Mouse (Mus musculus) midbrain, embryonic 13.5 days (tissue): ENCODE results near the gene P4ha3. TPM values are rescaled to one million over a fixed set of nuclear protein-coding genes. Genes with fewer than 3 reads are reported as not detected.
A peak's percentile ranks its signal among the peaks of the same experiment; 100 is the strongest.

Experiments
- ATAC-seq: fragments of 200-750 bp; cut with Nextera tagmentation; 2 replicates; pipeline ENCODE4 v1.8.0; 2017; ENCODE audit warnings: mild to moderate bottlenecking, moderate TSS enrichment, moderate library complexity
- H3K27ac ChIP-seq: fragments of 300-500 bp; sonication (generic); 2 replicates; pipeline ENCODE4 v1.5.1; 2015; ENCODE audit warnings: inconsistent platforms, mild to moderate bottlenecking, moderate library complexity
- H3K27me3 ChIP-seq: fragments of 300-500 bp; sonication (generic); 2 replicates; pipeline ENCODE4 v1.6.1; 2015; ENCODE audit warnings: mild to moderate bottlenecking, inconsistent platforms
- H3K36me3 ChIP-seq: fragments of 300-500 bp; sonication (generic); 2 replicates; pipeline ENCODE4 v1.6.1; 2015; ENCODE audit warnings: mild to moderate bottlenecking, inconsistent platforms
- H3K4me1 ChIP-seq: fragments of 300-500 bp; sonication (generic); replicated peaks from 2 replicates; pipeline ENCODE4 v1.6.1; 2015; ENCODE audit warnings: inconsistent platforms
- H3K4me2 ChIP-seq: fragments of 300-500 bp; sonication (generic); replicated peaks from 2 replicates; pipeline ENCODE4 v1.6.1; 2015; ENCODE audit warnings: moderate library complexity, mild to moderate bottlenecking, inconsistent platforms
- H3K4me3 ChIP-seq: fragments of 300-500 bp; sonication (generic); replicated peaks from 2 replicates; pipeline ENCODE4 v1.5.1; 2015; ENCODE audit warnings: mild to moderate bottlenecking, inconsistent platforms
- H3K9ac ChIP-seq: fragments of 300-500 bp; sonication (generic); replicated peaks from 2 replicates; pipeline ENCODE4 v1.6.1; 2015; ENCODE audit warnings: mild to moderate bottlenecking, inconsistent platforms
- H3K9me3 ChIP-seq: fragments of 300-500 bp; sonication (generic); 2 replicates; pipeline ENCODE4 v1.6.1; 2016; ENCODE audit warnings: mild to moderate bottlenecking, inconsistent platforms
- WGBS: fragments of 180-500 bp; shearing (Covaris S2); methylation state at CpG from one replicate; pipeline ENCODE4 v1.1.7; 2015; 5-methylcytosine and 5-hydroxymethylcytosine counted together
- polyA plus RNA-seq: library from polyadenylated mRNA; unstranded; fragments of >200 nt; fragmentation: Nextera tagmentation; extraction: Ambion mirVana; gene quantifications from 2 replicates; pipeline ENCODE4 v1.2.1, GENCODE M21; 2015

The P4ha3 gene
- polyA plus RNA-seq, 1 experiment from 2014 or later, result 5.5 TPM

DNA sequence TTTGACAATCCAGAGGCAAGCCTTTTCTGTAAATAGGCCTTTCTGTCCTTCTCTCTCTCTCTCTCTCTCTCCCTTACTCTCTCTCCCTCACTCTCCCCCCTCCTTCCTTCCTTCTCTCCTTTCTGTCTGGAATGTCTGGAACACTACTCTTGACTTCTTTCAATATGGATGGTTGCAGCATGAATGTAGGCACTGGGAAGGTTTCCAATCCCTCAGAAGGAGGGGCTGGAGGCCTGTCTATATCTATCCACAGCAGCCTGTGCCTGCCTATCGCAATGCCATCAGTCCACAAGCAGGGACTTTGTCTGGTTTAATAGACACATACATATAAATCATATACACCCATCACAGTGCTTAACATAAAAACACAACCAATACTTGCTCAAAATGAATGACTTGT is 23.9 kb downstream of the P4ha3 start:
- H3K9ac ChIP-seq, result no peak overlapping the region
- H3K4me1 ChIP-seq, result peaks cover 41% of the 10 kb centered on the region
- WGBS, result 38% methylated on average over 1 of the region's 1 CpGs
- peak overlapping the region; percentile 87 for H3K27ac ChIP-seq
- no peaks in the 10 kb centered on the region for H3K36me3 ChIP-seq
- ATAC-seq, result no peak
- H3K9me3 ChIP-seq, result no peaks in the 10 kb centered on the region
- no peak overlapping the region for H3K4me3 ChIP-seq
- no peaks in the 10 kb centered on the region for H3K27me3 ChIP-seq
- H3K4me2 ChIP-seq, result no peak overlapping the region

DNA sequence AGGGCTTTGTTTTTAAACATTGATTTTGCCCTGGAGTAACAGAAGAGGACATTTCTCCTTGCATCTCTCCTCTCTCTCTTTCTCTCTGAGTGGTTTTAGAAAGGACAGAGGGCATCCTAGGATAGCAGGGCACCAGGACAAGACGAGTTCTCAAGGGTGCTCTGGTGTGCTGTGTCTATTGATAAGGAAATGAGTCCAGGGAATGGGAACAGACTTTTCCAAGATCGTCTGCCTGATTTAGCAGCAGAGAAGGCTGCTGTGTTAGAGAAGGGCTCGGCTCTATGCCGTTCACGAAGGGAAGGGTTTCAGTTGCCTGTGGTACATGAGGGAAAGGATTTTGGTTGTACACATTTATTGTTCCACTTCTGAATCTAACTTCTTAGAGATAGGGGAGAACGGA is 24.4 kb downstream of the P4ha3 start:
- H3K4me2 ChIP-seq, result no peak overlapping the region
- no peaks in the 10 kb centered on the region for H3K9me3 ChIP-seq
- no peaks in the 10 kb centered on the region for H3K36me3 ChIP-seq
- no peak overlapping the region for H3K4me3 ChIP-seq
- no peak overlapping the region for H3K9ac ChIP-seq
- WGBS, result 36% methylated on average over 6 of the region's 6 CpGs
- peak overlapping the region; percentile 87 for H3K27ac ChIP-seq
- H3K4me1 ChIP-seq, result peaks cover 41% of the 10 kb centered on the region
- no peaks in the 10 kb centered on the region for H3K27me3 ChIP-seq
- ATAC-seq, result no peak

DNA sequence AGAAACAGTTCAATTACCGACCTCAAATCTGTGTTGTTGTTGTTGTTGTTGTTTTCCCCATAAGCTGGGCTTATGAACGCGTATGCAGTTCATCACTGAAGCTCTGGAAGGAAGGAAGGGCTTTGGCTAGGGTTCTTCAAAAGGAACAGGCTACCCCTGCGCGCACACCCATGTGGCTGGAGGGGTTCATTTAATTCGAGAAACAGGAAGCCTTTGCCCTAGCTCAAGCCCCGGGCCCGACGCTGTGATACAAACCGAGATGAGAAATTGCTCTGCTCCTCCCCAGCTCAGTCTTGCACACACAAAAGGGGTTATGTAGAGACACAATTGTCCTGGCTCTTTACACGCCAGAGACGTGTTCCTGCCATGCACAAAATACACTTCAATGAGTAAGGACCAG is 25.0 kb downstream of the P4ha3 start:
- 84% methylated on average over 12 of the region's 12 CpGs for WGBS
- Histone ChIP-seq H3K9me3 (no peaks in the 10 kb centered on the region), H3K36me3 (no peaks in the 10 kb centered on the region), H3K4me1 (peaks cover 41% of the 10 kb centered on the region), H3K4me2 (no peak overlapping the region), H3K9ac (no peak overlapping the region), H3K27ac (peak overlapping the region; percentile 87), H3K4me3 (no peak overlapping the region), H3K27me3 (no peaks in the 10 kb centered on the region)
- ATAC-seq, result no peak

DNA sequence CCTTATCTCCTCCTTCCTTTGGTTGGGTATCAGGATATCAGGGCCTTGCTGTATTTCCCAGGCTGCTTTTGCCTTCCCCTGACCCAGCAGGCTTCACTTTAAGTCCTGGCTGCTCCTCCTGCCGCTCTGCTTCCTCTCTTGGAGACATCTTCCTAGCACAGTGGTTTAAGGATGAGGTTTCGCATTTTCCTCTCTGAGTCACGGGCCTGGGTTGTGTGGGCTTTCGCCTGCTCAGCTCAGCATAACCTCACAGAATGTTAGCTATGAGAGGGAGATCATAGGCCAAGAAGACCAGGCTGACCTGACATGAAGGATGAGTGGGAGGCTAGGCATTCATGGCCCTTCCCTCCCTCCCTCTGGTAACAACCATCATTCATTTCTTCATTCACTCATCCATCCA is 27.4 kb downstream of the P4ha3 start:
- no peak overlapping the region for H3K4me2 ChIP-seq
- H3K27me3 ChIP-seq, result no peaks in the 10 kb centered on the region
- H3K4me1 ChIP-seq, result peaks cover 35% of the 10 kb centered on the region
- peaks cover 2% of the 10 kb centered on the region; the same call in 1 of the 2 replicates for H3K9me3 ChIP-seq
- no peak overlapping the region for H3K9ac ChIP-seq
- no peak for ATAC-seq
- no peak overlapping the region for H3K4me3 ChIP-seq
- WGBS, result 96% methylated on average over 4 of the region's 4 CpGs
- H3K36me3 ChIP-seq, result no peaks in the 10 kb centered on the region
- no peak overlapping the region for H3K27ac ChIP-seq

DNA sequence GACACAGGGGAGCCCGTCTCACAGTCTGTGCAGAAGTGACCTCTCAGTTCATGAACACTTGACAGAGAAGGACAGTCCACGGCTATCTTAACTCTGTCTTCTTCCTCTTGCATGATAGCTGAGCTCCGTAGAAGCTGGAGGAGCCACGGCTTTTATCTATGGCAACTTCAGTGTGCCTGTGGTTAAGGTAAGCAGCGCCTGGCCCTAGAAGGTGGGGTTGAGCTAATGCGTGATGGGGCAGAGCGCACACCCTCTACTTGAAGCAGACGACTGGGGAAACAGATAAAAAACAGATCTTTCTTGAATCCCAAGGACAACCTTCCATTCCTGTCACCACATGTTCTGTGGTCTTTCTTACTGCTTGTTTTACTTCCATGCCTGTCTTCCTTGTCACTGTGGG is 31.6 kb downstream of the P4ha3 start:
- Histone ChIP-seq H3K27me3 (no peaks in the 10 kb centered on the region), H3K36me3 (no peaks in the 10 kb centered on the region), H3K4me1 (no peaks in the 10 kb centered on the region), H3K4me3 (no peak overlapping the region), H3K4me2 (no peak overlapping the region), H3K9me3 (peaks cover 2% of the 10 kb centered on the region; the same call in 1 of the 2 replicates), H3K9ac (no peak overlapping the region), H3K27ac (no peak overlapping the region)
- no peak for ATAC-seq
- WGBS, result 91% methylated on average over 8 of the region's 8 CpGs

DNA sequence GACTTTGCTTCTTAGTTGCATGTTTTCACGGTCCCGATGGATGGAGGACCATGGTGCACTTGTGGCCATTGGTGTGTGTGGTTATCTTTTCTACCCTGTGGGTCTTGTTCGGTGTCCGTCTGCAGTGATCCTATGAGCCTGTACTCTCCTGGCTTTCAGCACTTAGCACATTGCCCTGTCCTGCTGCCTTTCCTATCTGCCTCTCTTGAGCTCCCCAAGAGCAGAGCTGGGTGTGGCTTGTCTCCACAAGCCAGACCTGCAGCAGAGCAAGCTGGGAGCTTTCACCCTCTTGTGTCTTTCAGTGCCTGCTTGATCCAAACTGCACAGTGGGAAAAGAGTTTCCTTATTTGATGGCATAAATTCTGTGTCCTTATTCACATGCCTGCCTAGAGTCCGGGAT is 32.2 kb downstream of the P4ha3 start:
- no peaks in the 10 kb centered on the region for H3K27me3 ChIP-seq
- no peak overlapping the region for H3K27ac ChIP-seq
- no peaks in the 10 kb centered on the region for H3K36me3 ChIP-seq
- no peak overlapping the region for H3K9ac ChIP-seq
- H3K4me3 ChIP-seq, result no peak overlapping the region
- peaks cover 2% of the 10 kb centered on the region; the same call in 1 of the 2 replicates for H3K9me3 ChIP-seq
- H3K4me1 ChIP-seq, result no peaks in the 10 kb centered on the region
- no peak overlapping the region for H3K4me2 ChIP-seq
- ATAC-seq, result no peak
- WGBS, result 95% methylated on average over 5 of the region's 5 CpGs

DNA sequence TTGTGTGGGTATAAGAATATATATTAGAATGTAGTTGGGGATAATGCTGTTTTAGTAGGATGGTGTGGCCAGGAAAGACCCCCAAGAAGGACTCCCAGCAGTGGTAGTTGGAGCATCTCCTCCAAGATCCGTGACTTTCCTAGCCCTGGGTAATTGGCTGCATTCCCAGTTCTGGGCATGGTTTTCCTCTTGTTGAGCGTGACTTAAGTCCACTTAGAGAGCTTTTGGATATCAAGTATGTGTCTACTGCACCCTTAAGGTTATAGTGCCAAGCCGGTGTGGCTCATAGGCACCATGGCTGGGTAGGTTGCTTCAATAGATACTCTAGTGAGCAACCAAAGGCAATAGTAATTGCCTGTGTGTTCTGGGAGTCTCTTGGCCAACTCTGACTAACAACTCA is 38.4 kb downstream of the P4ha3 start:
- no peak for ATAC-seq
- no peaks in the 10 kb centered on the region for H3K27me3 ChIP-seq
- no peak overlapping the region for H3K9ac ChIP-seq
- no peak overlapping the region for H3K4me2 ChIP-seq
- WGBS, result 96% methylated on average over 3 of the region's 3 CpGs
- no peaks in the 10 kb centered on the region for H3K9me3 ChIP-seq
- H3K36me3 ChIP-seq, result peaks cover 33% of the 10 kb centered on the region
- H3K27ac ChIP-seq, result no peak overlapping the region
- H3K4me1 ChIP-seq, result no peaks in the 10 kb centered on the region
- H3K4me3 ChIP-seq, result no peak overlapping the region

DNA sequence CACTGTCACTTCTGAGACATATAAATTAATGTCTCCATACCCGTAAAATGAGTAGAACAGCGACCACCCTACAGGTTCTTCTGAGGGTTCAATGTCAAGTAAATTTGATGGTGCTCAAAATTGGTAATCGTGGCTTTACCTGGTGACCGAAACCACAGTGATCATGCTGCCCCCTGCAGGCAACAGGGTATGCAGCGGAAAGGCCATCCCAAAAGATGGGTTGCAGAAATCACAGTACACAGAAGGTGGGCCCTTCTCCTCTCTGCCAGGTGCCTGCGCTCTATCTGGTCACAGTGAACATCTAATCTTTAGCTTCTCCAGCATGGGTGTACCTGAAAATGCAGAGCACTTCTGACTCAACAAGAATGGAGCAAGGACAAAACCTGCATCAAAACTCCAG is 40.2 kb downstream of the P4ha3 start:
- ATAC-seq, result no peak
- Histone ChIP-seq H3K27ac (no peak overlapping the region), H3K4me1 (no peaks in the 10 kb centered on the region), H3K27me3 (no peaks in the 10 kb centered on the region), H3K4me3 (no peak overlapping the region), H3K4me2 (no peak overlapping the region), H3K9me3 (no peaks in the 10 kb centered on the region), H3K36me3 (peaks cover 47% of the 10 kb centered on the region), H3K9ac (no peak overlapping the region)
- 78% methylated on average over 6 of the region's 6 CpGs for WGBS

DNA sequence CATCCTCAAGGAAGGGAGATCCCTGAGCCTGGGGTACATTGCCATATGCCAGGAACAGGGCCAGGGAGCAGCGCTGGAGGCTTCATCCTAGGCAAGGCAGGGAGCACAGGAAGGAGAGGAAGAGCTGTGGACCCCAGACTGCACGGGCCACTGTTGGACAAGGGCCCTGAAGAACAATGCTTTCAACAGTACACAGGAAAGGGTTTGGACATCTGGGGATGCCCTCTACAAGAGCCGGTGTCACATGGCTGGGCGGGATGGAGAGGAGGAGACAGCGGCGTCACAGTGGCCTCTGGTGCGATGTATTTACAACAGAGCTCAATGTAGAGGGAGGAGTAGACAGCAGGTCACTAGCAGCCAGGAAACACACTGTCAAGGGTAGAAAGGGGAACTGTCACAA is 42.2 kb downstream of the P4ha3 start:
- Histone ChIP-seq H3K36me3 (peaks cover 67% of the 10 kb centered on the region), H3K4me2 (no peak overlapping the region), H3K27ac (no peak overlapping the region), H3K4me3 (no peak overlapping the region), H3K4me1 (no peaks in the 10 kb centered on the region), H3K27me3 (no peaks in the 10 kb centered on the region), H3K9me3 (no peaks in the 10 kb centered on the region), H3K9ac (no peak overlapping the region)
- ATAC-seq, result no peak
- WGBS, result 98% methylated on average over 7 of the region's 7 CpGs

DNA sequence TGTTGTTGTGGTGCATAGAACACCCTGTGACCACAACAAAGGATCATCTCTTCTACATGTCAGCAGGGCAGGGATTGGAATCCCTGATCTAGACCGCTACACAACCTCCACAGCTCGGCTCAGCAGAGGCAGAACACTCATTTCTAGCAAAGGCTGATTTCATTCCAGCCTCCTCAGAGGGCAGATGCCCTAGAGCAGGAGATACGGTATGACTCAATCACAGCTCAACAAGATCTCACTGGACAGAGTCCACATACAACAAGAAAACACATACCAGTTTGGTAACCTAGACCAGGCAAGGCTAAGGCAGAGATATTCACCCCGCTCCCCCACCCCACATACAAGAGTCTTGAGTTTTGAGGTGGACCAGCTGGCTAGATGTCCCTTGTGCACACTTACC is 43.3 kb downstream of the P4ha3 start:
- no peak for ATAC-seq
- Histone ChIP-seq H3K27ac (no peak overlapping the region), H3K4me3 (no peak overlapping the region), H3K9ac (no peak overlapping the region), H3K27me3 (no peaks in the 10 kb centered on the region), H3K36me3 (peaks cover 78% of the 10 kb centered on the region), H3K4me1 (no peaks in the 10 kb centered on the region), H3K4me2 (no peak overlapping the region), H3K9me3 (no peaks in the 10 kb centered on the region)
- WGBS, result 93% methylated on average over 4 of the region's 4 CpGs

DNA sequence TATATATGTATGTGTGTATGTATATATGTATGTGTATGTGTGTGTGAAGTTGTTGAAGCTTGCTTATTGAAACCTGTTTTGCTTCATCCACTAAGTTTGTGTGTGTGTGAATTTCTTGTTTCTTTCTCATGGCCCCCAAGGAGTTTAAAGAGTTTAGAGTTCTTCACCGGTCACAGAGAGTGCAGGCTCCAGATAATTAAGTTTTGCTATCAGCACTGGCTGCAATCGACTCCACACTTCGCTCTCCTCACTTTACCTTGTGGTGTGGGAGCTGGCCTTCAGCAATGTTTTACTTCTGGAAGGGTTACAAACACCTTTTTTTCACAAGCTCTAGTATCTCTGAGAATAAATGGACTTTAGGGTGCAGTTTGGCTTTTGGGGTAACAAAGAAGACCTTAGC is 45.9 kb downstream of the P4ha3 start:
- no peak for ATAC-seq
- Histone ChIP-seq H3K27me3 (no peaks in the 10 kb centered on the region), H3K4me1 (no peaks in the 10 kb centered on the region), H3K36me3 (peaks cover 94% of the 10 kb centered on the region), H3K9me3 (no peaks in the 10 kb centered on the region), H3K9ac (no peak overlapping the region), H3K4me2 (no peak overlapping the region), H3K4me3 (no peak overlapping the region), H3K27ac (no peak overlapping the region)
- WGBS, result 96% methylated on average over 3 of the region's 3 CpGs

DNA sequence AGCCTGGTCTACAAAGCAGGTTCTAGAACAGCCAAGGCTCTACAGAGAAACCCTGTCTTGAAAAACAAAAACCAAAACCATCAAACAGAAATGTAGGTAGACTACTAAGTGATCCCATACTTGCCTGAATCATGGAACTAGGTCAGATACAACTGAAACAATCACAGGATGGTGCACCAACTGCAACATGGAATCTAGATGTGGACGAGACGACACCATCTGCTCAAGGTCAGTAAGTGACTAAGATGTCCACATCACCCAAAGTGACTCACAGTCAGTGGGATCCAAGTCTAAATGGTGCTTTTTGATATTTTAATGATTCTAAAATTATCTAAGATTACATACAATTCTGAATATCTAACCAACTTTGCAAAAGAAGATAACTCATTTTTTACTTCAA is 50.6 kb downstream of the P4ha3 start:
- no peak overlapping the region for H3K4me2 ChIP-seq

DNA sequence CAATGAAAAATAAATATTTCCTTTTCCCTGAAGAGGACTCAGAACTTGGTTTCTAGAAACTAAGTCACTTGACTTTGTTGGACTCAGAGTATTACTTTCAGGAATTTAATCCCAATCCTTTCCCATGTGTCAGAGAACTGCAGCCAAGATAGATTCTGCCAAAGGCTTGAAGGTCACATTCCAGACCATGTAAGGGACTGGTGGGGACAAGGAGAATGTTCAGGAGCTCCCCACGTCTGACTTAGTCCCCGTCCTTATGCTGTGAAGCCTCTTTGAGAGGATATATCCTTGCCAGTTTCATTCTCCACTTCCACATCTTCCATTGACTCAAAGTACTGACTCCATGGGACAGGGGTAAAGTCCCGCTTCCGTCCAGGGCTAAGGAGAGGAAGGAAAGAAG is 69.7 kb downstream of the P4ha3 start:
- Histone ChIP-seq H3K4me1 (no peaks in the 10 kb centered on the region), H3K27me3 (no peaks in the 10 kb centered on the region), H3K27ac (no peak overlapping the region), H3K9me3 (no peaks in the 10 kb centered on the region), H3K4me2 (no peak overlapping the region), H3K36me3 (peaks cover 22% of the 10 kb centered on the region), H3K9ac (no peak overlapping the region), H3K4me3 (no peak overlapping the region)
- WGBS, result 92% methylated on average over 4 of the region's 4 CpGs
- no peak for ATAC-seq

More for the DNA sequence above, 50.6 kb downstream of the P4ha3 start:
- H3K36me3 ChIP-seq, result peaks cover 93% of the 10 kb centered on the region
- H3K27ac ChIP-seq, result no peak overlapping the region
- H3K4me3 ChIP-seq, result no peak overlapping the region
- ATAC-seq, result no peak
- WGBS, result 93% methylated on average over 2 of the region's 2 CpGs
- no peak overlapping the region for H3K9ac ChIP-seq
- H3K9me3 ChIP-seq, result no peaks in the 10 kb centered on the region
- H3K27me3 ChIP-seq, result no peaks in the 10 kb centered on the region
- H3K4me1 ChIP-seq, result no peaks in the 10 kb centered on the region
